Mouse (Mus musculus): ENCODE measurements at regions not wholly inside any gene's neighbourhood (a gene's known extent, or its start where the extent isn't known, plus 50 kb on each side); places are given as distances from the start of the nearest gene placed in this dataset.
A peak's percentile ranks its signal among the peaks of the same experiment; 100 is the strongest.

GRCm38 (mm10) chr7:72592649-72593048 lies 286.2 kb upstream of the Mctp2 start:
- no peaks in the 10 kb centered on the region for H3K36me3 ChIP-seq (ENCODE audit: control insufficient read depth, insufficient read depth, low read length)
- no peak for ATAC-seq
- H3K4me3 ChIP-seq (ENCODE audit: low read length), result no peak overlapping the region
- H3K4me2 ChIP-seq (ENCODE audit: low read length), result no peak overlapping the region
- H3K27ac ChIP-seq (ENCODE audit: low read depth, low read length), result no peak overlapping the region
- 55% methylated on average over 3 of the region's 3 CpGs for WGBS
- no peaks in the 10 kb centered on the region for H3K27me3 ChIP-seq (replicated peaks; ENCODE audit: control insufficient read depth, insufficient read depth, low read length)
- no peaks in the 10 kb centered on the region for H3K9me3 ChIP-seq (ENCODE audit: control insufficient read depth, low read length)
- H3K4me1 ChIP-seq (ENCODE audit: control insufficient read depth, insufficient read depth, low read depth, low read length), result no peaks in the 10 kb centered on the region
- H3K9ac ChIP-seq (ENCODE audit: low read depth, low read length), result no peak overlapping the region

- Histone ChIP-seq H3K27me3 (replicated peaks; ENCODE audit: control insufficient read depth, insufficient read depth, low read length) (no peaks in the 10 kb centered on the region), H3K9me3 (ENCODE audit: control insufficient read depth, low read length) (no peaks in the 10 kb centered on the region), H3K4me1 (ENCODE audit: control insufficient read depth, insufficient read depth, low read depth, low read length) (no peaks in the 10 kb centered on the region), H3K27ac (ENCODE audit: low read depth, low read length) (no peak overlapping the region), H3K36me3 (ENCODE audit: control insufficient read depth, insufficient read depth, low read length) (no peaks in the 10 kb centered on the region), H3K4me3 (ENCODE audit: low read length) (no peak overlapping the region), H3K9ac (ENCODE audit: low read depth, low read length) (no peak overlapping the region), H3K4me2 (ENCODE audit: low read length) (no peak overlapping the region)
- no peak for ATAC-seq
- 78% methylated on average over 1 of the region's 1 CpGs for WGBS
Measured at GRCm38 (mm10) chr7:72593259-72593658, 286.9 kb upstream of the Mctp2 start.

- Histone ChIP-seq H3K9ac (ENCODE audit: low read depth, low read length) (no peak overlapping the region), H3K4me2 (ENCODE audit: low read length) (no peak overlapping the region), H3K36me3 (ENCODE audit: control insufficient read depth, insufficient read depth, low read length) (no peaks in the 10 kb centered on the region), H3K4me3 (ENCODE audit: low read length) (no peak overlapping the region), H3K27me3 (replicated peaks; ENCODE audit: control insufficient read depth, insufficient read depth, low read length) (no peaks in the 10 kb centered on the region), H3K9me3 (ENCODE audit: control insufficient read depth, low read length) (no peaks in the 10 kb centered on the region), H3K27ac (ENCODE audit: low read depth, low read length) (no peak overlapping the region), H3K4me1 (ENCODE audit: control insufficient read depth, insufficient read depth, low read depth, low read length) (no peaks in the 10 kb centered on the region)
- 92% methylated on average over 1 of the region's 1 CpGs for WGBS
- no peak for ATAC-seq
Measured at GRCm38 (mm10) chr7:72594741-72595140, 288.3 kb upstream of the Mctp2 start.

- H3K27me3 ChIP-seq (replicated peaks; ENCODE audit: control insufficient read depth, insufficient read depth, low read length), result no peaks in the 10 kb centered on the region
- no peaks in the 10 kb centered on the region for H3K36me3 ChIP-seq (ENCODE audit: control insufficient read depth, insufficient read depth, low read length)
- no peak for ATAC-seq
- no peak overlapping the region for H3K9ac ChIP-seq (ENCODE audit: low read depth, low read length)
- no peak overlapping the region for H3K4me3 ChIP-seq (ENCODE audit: low read length)
- no peak overlapping the region for H3K27ac ChIP-seq (ENCODE audit: low read depth, low read length)
- no peaks in the 10 kb centered on the region for H3K9me3 ChIP-seq (ENCODE audit: control insufficient read depth, low read length)
- no peaks in the 10 kb centered on the region; the same call in 1 of the 2 replicates for H3K4me1 ChIP-seq (ENCODE audit: control insufficient read depth, insufficient read depth, low read depth, low read length)
- no peak overlapping the region for H3K4me2 ChIP-seq (ENCODE audit: low read length)
Measured at GRCm38 (mm10) chr7:72596985-72597384, 290.6 kb upstream of the Mctp2 start.

- Histone ChIP-seq H3K4me3 (ENCODE audit: low read length) (no peak overlapping the region), H3K27ac (ENCODE audit: low read depth, low read length) (no peak overlapping the region), H3K9ac (ENCODE audit: low read depth, low read length) (no peak overlapping the region), H3K4me1 (ENCODE audit: control insufficient read depth, insufficient read depth, low read depth, low read length) (no peaks in the 10 kb centered on the region; the same call in 1 of the 2 replicates), H3K36me3 (ENCODE audit: control insufficient read depth, insufficient read depth, low read length) (no peaks in the 10 kb centered on the region), H3K4me2 (ENCODE audit: low read length) (no peak overlapping the region), H3K27me3 (replicated peaks; ENCODE audit: control insufficient read depth, insufficient read depth, low read length) (no peaks in the 10 kb centered on the region), H3K9me3 (ENCODE audit: control insufficient read depth, low read length) (no peaks in the 10 kb centered on the region)
- 30% methylated on average over 8 of the region's 8 CpGs for WGBS
- peak; percentile 91 for ATAC-seq
Measured at GRCm38 (mm10) chr7:72601933-72602332, 295.5 kb upstream of the Mctp2 start.

- ATAC-seq, result no peak
- no peak overlapping the region for H3K4me3 ChIP-seq (ENCODE audit: low read length)
- H3K9ac ChIP-seq (ENCODE audit: low read depth, low read length), result no peak overlapping the region
- no peaks in the 10 kb centered on the region for H3K27me3 ChIP-seq (replicated peaks; ENCODE audit: control insufficient read depth, insufficient read depth, low read length)
- 87% methylated on average over 3 of the region's 3 CpGs for WGBS
- no peak overlapping the region for H3K4me2 ChIP-seq (ENCODE audit: low read length)
- H3K36me3 ChIP-seq (ENCODE audit: control insufficient read depth, insufficient read depth, low read length), result no peaks in the 10 kb centered on the region
- no peaks in the 10 kb centered on the region for H3K4me1 ChIP-seq (ENCODE audit: control insufficient read depth, insufficient read depth, low read depth, low read length)
- H3K9me3 ChIP-seq (ENCODE audit: control insufficient read depth, low read length), result no peaks in the 10 kb centered on the region
- H3K27ac ChIP-seq (ENCODE audit: low read depth, low read length), result no peak overlapping the region
Measured at GRCm38 (mm10) chr7:72609791-72610190, 303.4 kb upstream of the Mctp2 start.

GRCm38 (mm10) chr7:72615232-72615631 lies 308.8 kb upstream of the Mctp2 start:
- Histone ChIP-seq H3K4me2 (ENCODE audit: low read length) (no peak overlapping the region), H3K9ac (ENCODE audit: low read depth, low read length) (no peak overlapping the region), H3K4me1 (ENCODE audit: control insufficient read depth, insufficient read depth, low read depth, low read length) (no peaks in the 10 kb centered on the region), H3K4me3 (ENCODE audit: low read length) (no peak overlapping the region), H3K27me3 (replicated peaks; ENCODE audit: control insufficient read depth, insufficient read depth, low read length) (no peaks in the 10 kb centered on the region), H3K9me3 (ENCODE audit: control insufficient read depth, low read length) (no peaks in the 10 kb centered on the region), H3K27ac (ENCODE audit: low read depth, low read length) (no peak overlapping the region), H3K36me3 (ENCODE audit: control insufficient read depth, insufficient read depth, low read length) (no peaks in the 10 kb centered on the region)
- no peak for ATAC-seq
- WGBS, result 78% methylated on average over 4 of the region's 4 CpGs

GRCm38 (mm10) chr7:72627369-72627768 lies 321.0 kb upstream of the Mctp2 start:
- Histone ChIP-seq H3K36me3 (ENCODE audit: control insufficient read depth, insufficient read depth, low read length) (no peaks in the 10 kb centered on the region), H3K27ac (ENCODE audit: low read depth, low read length) (no peak overlapping the region), H3K4me1 (ENCODE audit: control insufficient read depth, insufficient read depth, low read depth, low read length) (no peaks in the 10 kb centered on the region), H3K4me3 (ENCODE audit: low read length) (no peak overlapping the region), H3K9me3 (ENCODE audit: control insufficient read depth, low read length) (no peaks in the 10 kb centered on the region), H3K4me2 (ENCODE audit: low read length) (no peak overlapping the region), H3K9ac (ENCODE audit: low read depth, low read length) (no peak overlapping the region), H3K27me3 (replicated peaks; ENCODE audit: control insufficient read depth, insufficient read depth, low read length) (no peaks in the 10 kb centered on the region)
- WGBS, result 44% methylated on average over 4 of the region's 4 CpGs
- ATAC-seq, result no peak

- no peak overlapping the region for H3K4me2 ChIP-seq (ENCODE audit: low read length)
- no peaks in the 10 kb centered on the region for H3K27me3 ChIP-seq (replicated peaks; ENCODE audit: control insufficient read depth, insufficient read depth, low read length)
- H3K9me3 ChIP-seq (ENCODE audit: control insufficient read depth, low read length), result no peaks in the 10 kb centered on the region
- H3K27ac ChIP-seq (ENCODE audit: low read depth, low read length), result no peak overlapping the region
- H3K36me3 ChIP-seq (ENCODE audit: control insufficient read depth, insufficient read depth, low read length), result no peaks in the 10 kb centered on the region
- ATAC-seq, result no peak
- H3K4me1 ChIP-seq (ENCODE audit: control insufficient read depth, insufficient read depth, low read depth, low read length), result no peaks in the 10 kb centered on the region
- WGBS, result 84% methylated on average over 2 of the region's 2 CpGs
- no peak overlapping the region for H3K9ac ChIP-seq (ENCODE audit: low read depth, low read length)
- no peak overlapping the region for H3K4me3 ChIP-seq (ENCODE audit: low read length)
Measured at GRCm38 (mm10) chr7:72639566-72639965, 333.2 kb upstream of the Mctp2 start.

- no peaks in the 10 kb centered on the region for H3K4me1 ChIP-seq (ENCODE audit: control insufficient read depth, insufficient read depth, low read depth, low read length)
Measured at GRCm38 (mm10) chr7:72675018-72675417, 368.6 kb upstream of the Mctp2 start.

More at GRCm38 (mm10) chr7:72675018-72675417, 368.6 kb upstream of the Mctp2 start:
- Histone ChIP-seq H3K4me2 (ENCODE audit: low read length) (no peak overlapping the region), H3K9me3 (ENCODE audit: control insufficient read depth, low read length) (no peaks in the 10 kb centered on the region), H3K27ac (ENCODE audit: low read depth, low read length) (no peak overlapping the region), H3K36me3 (ENCODE audit: control insufficient read depth, insufficient read depth, low read length) (no peaks in the 10 kb centered on the region), H3K9ac (ENCODE audit: low read depth, low read length) (no peak overlapping the region), H3K27me3 (replicated peaks; ENCODE audit: control insufficient read depth, insufficient read depth, low read length) (no peaks in the 10 kb centered on the region), H3K4me3 (ENCODE audit: low read length) (no peak overlapping the region)
- ATAC-seq, result no peak
- 39% methylated on average over 6 of the region's 6 CpGs for WGBS
